Mouse (Mus musculus) small intestine, adult 2 months (tissue): ENCODE measurements around the gene Wdtc1.

Experiments used
- CTCF ChIP-seq: fragments of 200-500 bp; IDR thresholded peaks from 2 replicates; pipeline ENCODE4 v1.5.1; 2012; ENCODE audit warnings: low read depth, mild to moderate bottlenecking, control low read depth, inconsistent platforms, low read length, moderate library complexity, mixed read lengths; ENCODE audit not compliant: insufficient replicate concordance, insufficient read length; ENCODE audit errors: extremely low read depth
- POLR2A ChIP-seq: fragments of 200-500 bp; IDR thresholded peaks from 2 replicates; pipeline ENCODE4 v1.6.1; 2012; ENCODE audit warnings: low read depth, mild to moderate bottlenecking, control low read depth, inconsistent platforms, low read length, moderate library complexity

DNA sequence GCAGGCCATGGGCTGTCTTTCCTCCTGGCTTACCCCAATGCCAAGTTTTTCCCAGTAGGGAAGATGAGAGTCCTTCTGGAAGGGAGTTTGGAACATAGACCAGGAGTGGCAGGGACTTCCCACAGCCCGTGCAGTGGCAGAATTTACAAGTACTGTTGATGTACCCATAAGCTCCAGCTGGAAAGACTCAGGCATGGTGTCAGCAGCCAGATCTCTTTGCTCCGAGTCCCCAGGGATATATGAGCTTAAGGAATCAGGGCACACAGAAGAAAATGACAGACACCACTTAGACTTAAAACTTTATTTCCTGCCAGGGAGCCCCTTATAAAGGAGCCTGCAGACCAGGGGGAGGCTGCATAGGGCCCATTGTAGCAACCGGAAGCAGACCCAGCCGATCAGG is 87.5 kb downstream of the Wdtc1 start:
- no peak for TF ChIP-seq CTCF
- no peak for TF ChIP-seq POLR2A
